Mouse (Mus musculus): ENCODE data around the gene Lima1.
"Not testable (repeated sequence)": the region's sequence is repeated elsewhere in the genome, so short reads cannot be mapped to it uniquely, and the experiment has no call there.

Gene Lima1

DNA sequence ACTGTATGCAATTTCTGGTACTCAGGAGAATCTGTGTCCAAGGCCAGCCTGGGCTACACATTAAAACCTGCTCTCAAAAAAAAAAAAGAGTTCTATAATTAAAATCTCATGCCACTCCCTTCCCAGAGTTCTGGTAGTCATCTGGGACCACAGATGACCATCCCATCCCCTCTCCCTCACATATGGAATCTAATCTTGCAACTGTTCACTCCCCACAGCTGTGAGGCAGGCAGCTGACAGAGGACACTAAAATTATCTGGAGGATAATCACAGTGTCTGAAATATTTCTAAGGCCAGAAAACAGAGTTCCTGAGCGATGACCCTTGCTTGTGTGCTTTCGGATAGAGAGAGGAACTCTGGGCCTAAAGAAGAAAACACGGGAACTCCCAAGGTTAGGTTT, 40.6 kb downstream of the Lima1 start:
- no peak for DNase-seq

- no peak for DNase-seq
These were observed 41.4 kb downstream of the Lima1 start for GRCm38 (mm10) chr15:99833648-99834454.

- no peak for DNase-seq
These were observed 43.7 kb downstream of the Lima1 start for GRCm38 (mm10) chr15:99831535-99831934.

GRCm38 (mm10) chr15:99828061-99828460, 47.2 kb downstream of the Lima1 start:
- DNase-seq = no peak

- no peak for DNase-seq
These were observed 48.9 kb downstream of the Lima1 start for GRCm38 (mm10) chr15:99826210-99826888.

- no peak for DNase-seq
These were observed 50.0 kb downstream of the Lima1 start for GRCm38 (mm10) chr15:99825211-99825610.

DNA sequence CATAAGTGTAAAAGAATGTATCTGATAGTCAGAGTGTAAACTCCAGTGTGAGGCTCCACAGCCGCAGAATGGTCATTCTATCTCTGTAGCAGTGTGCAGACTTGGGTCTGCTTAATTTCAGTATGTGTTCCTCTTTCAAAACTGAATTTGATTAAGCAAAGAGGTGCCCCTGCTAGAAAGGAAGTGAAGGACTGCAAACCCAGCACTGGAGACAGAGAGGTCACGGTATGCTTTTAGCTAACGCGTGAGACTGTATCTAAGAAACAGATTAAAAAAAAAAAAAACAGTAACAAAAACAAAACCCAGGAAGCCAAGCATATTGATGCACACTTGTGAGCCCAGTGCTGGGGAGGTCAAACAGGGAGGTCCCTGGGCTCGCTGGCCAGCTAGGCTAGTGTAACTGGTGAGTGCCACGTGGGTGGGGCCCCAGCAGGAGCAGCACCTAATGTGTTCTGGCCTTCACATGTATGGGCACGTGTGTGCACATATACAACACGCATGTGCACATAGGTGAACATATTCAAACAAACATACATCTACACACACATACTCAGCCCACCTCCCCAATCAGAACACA, 51.8 kb downstream of the Lima1 start:
- DNase-seq = no peak

GRCm38 (mm10) chr15:99822501-99822900, 52.8 kb downstream of the Lima1 start:
- DNase-seq = not testable (repeated sequence)

DNA sequence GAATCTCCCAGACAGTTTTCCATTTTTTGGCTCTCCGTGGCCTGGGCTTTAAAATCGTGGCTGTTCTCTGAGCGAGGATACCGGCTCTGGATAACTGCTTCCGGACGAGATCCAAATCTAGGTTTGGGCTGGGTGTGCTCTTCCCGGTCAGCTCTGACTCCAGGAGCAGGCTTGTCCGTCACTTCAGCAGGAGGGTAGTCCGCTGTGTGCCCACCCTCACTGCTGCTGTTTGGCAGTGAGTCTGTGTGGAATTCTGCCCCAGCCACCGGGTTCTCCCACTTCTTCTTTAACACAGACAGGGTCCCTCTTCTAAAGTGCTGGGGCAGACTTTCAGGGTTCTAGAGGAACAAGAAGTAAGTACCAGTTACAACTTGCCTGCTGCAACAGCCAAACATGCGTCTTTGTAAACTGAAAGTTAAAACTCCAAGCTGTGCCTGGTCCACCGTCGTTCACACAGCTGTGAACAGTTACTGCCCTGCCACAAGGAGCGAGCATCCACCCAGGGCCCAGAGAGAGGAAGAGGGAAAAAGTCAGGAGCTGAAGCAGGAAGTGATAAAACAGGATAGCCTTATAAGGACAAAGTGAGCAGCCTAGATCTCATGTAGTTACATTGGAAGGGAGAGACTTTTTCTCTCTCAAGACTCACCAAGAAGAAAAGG, 55.5 kb downstream of the Lima1 start:
- DNase-seq = peak in 1 of 2 experiments; percentile 3

DNA sequence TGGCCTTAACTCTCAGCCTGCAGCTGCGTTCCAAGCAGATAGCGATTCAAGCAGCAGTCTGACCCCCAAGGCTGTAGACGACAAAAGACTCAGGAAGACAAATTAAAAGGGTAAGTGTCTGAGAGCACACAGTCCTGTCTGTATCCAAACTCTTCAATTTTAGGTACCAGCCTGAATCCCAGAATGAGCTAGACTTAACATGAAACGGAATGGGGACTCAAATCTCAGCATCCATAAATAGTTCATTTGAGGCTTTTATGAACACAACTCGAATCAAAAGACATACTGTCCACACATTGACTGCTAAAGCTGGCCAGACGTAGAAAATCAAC, 56.2 kb downstream of the Lima1 start:
- no peak for DNase-seq

- DNase-seq = no peak
These were observed 56.7 kb downstream of the Lima1 start for GRCm38 (mm10) chr15:99818321-99819108.

DNA sequence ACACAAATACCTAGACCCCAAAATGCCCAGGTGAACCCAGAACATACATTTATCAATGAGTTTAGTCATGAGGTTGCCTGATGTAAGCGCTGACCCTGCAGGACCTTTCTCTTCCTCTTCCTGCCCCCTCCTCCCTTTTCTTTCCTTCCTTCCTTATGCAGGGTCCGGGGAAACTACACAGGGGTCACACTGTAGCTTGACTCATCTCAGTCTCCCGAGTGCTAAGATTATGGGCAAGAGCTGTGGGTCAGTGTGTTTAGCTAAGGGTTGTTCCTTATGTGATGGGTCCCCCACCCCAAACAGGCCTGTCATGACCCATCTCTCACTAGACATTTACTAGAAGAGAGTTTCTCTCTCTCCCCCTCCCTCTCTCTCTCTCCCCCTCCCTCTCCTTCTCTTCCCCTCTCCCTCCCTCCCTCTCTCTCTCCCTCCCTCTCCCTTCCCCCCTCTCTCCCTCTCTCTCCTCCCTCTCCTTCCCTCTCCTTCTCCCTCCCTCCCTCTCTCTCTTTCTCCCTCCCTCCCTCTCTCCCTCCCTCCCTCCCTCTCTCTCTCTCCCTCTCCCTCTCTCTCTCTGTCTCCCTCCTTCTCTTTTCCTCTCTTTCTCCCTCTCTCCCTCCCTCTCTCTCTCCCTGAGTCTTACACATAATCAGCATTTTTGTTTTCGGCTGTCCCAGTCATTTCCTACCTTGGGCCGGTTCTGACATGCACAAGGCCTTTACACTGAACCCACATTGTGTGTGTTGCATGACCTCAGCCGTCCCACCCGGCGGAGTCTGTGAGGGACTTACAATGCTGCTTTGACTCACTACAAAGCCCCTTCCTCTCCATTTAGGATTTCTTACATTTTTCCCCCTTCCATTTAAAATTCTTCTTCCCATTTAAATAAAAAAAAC, 57.7 kb downstream of the Lima1 start:
- no peak for DNase-seq

DNA sequence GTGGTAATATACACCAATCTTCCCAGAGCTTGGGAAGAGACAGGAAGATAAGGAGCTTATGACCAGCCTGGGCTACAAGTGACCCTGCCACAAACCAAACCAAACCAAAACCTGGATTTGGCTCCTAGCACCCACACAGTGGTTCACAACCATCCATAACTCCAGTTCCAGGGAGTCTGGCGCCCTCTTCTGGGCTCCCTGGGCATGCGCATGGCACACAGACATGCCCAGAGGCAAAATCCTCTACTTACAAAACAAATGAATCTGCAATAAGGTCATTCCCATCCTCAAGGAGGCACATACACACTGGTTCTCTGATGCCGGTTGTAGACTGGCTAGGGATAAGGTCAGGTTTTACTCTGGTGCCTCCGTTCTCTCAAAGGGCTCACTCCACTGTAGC, 59.3 kb downstream of the Lima1 start:
- no peak for DNase-seq

- no peak for DNase-seq
These were observed 60.5 kb downstream of the Lima1 start for GRCm38 (mm10) chr15:99814554-99815260.

GRCm38 (mm10) chr15:99813639-99814038, 61.6 kb downstream of the Lima1 start:
- no peak for DNase-seq

- DNase-seq = no peak
These were observed 63.2 kb downstream of the Lima1 start for GRCm38 (mm10) chr15:99812097-99812496.

DNA sequence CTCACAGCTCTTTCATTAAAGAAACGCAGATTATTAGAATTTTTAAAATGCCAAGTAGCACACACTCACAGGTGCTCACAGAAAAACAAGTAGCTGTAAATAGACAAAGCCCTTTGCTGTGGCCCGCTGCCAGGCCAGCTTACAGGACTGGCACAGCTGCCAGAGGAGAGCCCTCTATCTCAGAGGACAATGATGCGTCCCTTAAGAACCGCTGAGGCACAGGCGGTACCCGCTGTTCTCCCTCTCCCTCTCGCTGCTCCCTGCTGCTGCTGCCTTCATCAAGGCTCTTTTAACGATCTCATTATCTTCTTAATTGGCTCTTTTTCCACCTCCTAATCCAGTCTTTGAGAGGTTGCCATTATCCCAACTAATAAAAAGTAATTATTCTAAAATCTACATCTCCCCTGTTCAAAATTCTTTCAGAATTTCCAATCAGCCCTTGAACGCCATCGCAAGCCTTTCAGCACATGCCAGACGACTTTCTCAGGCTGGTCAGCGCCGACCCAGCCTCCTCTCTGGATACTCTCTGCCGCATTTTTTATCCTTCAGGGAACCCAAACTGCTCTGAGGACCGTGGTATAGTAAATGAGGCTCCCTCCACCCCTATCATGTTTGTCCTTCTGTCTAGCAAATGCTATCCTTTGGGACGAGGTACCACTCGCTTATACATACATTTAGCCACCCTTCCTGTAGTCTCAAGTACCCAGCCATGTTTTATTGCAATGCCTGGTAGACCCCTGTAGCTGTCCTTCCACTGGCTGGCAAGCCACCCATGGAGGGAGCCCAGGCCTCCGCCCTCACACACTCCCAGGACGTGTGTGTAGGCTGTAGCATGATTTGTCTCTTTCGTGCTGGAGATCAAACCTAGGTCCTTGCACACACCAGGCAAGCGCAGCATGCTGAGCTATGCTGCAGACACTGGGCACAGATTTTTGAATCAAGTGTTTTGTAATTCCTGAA, 67.2 kb downstream of the Lima1 start:
- no peak for DNase-seq

DNA sequence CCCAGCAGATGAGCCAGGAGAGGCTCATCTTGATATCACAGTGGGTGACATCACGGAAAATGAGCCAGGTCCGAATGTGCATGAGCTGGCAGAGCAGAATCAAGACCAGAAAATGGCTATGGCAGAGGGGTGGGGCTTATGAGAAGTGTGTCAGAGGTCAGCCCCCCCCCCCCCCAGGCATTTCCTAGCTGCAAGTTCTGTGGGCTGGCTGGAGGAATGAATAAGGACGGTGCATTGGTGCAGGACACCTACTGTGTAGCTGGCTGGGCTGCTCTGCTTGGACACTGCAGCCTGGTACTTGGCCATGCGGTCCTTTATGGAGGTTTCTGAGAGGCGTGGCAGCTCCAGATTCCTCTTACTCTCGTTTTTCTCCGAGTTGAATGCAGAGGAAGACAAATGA, 69.1 kb downstream of the Lima1 start:
- DNase-seq = no peak

GRCm38 (mm10) chr15:99805673-99806072, 69.6 kb downstream of the Lima1 start:
- no peak for DNase-seq

GRCm38 (mm10) chr15:99803186-99803644, 72.0 kb downstream of the Lima1 start:
- peak; percentile 15 to 17 for DNase-seq

Measured in thymus, postnatal 36 days (tissue).